Comparison of ENCODE assay signal across 17 mouse cellular contexts in the genomic region with DNA sequence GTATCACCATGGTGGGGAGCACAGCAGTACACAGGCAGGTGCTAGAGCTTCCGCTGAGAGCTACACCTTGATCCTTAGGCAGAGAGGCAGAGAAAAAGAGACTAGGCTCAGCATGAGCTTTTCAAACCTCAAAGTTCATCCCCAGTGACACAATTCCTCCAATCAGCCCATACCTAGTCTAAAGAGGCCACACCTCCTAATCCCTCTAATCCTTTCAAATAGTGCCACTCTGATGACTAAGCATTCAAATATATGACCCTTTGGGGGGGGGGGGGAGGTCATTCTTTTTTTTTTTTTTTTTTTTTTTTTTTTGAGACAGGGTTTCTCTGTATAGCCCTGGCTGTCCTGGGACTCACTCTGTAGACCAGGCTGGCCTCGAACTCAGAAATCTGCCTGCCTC.
"Had no signal": no experiment of that assay in that cellular context is flagged by ENCODE, and none has a peak within 500 bp of the region (broad histone marks: within the 10 kb centered on the region; RNA-seq: fewer than 3 reads in every experiment).

No protein-coding gene starts in this region.

- H3K36me3 ChIP-seq: liver, embryonic 15.5 days; lung, embryonic 15.5 days; midbrain, embryonic 13.5 days; midbrain, embryonic 15.5 days; neural tube, embryonic 12.5 days; stomach, embryonic 15.5 days had no signal

- H3K4me3 ChIP-seq: liver, embryonic 15.5 days; lung, embryonic 15.5 days; megakaryocyte, embryonic 14.5 days; midbrain, embryonic 13.5 days; midbrain, embryonic 15.5 days; neural tube, embryonic 12.5 days; stomach, embryonic 15.5 days had no signal

- DNase-seq: liver, postnatal 0 days; lung, adult 2 months; lung, postnatal 14 days; lung, postnatal 36 days; right cerebral cortex, postnatal 14 days; thymus, adult 18-20 months; thymus, postnatal 14 days; thymus, postnatal 36 days had no signal

- H3K9ac ChIP-seq: liver, embryonic 15.5 days; liver, postnatal 0 days; lung, embryonic 15.5 days; midbrain, embryonic 13.5 days; midbrain, embryonic 15.5 days; neural tube, embryonic 12.5 days; stomach, embryonic 15.5 days had no signal

- ATAC-seq: liver, postnatal 0 days; lung, postnatal 0 days; midbrain, embryonic 13.5 days; midbrain, embryonic 15.5 days had no signal

- H3K9me3 ChIP-seq: liver, embryonic 15.5 days; lung, embryonic 15.5 days; stomach, embryonic 15.5 days had no signal

- H3K4me1 ChIP-seq: liver, embryonic 15.5 days; lung, embryonic 15.5 days; midbrain, embryonic 13.5 days; midbrain, embryonic 15.5 days; neural tube, embryonic 12.5 days; stomach, embryonic 15.5 days had no signal

- H3K4me2 ChIP-seq: liver, embryonic 15.5 days; lung, embryonic 15.5 days; midbrain, embryonic 13.5 days; midbrain, embryonic 15.5 days; neural tube, embryonic 12.5 days; stomach, embryonic 15.5 days had no signal

- H3K27ac ChIP-seq: liver, embryonic 15.5 days; lung, embryonic 15.5 days; macrophage; midbrain, embryonic 13.5 days; midbrain, embryonic 15.5 days; neural tube, embryonic 12.5 days; stomach, embryonic 15.5 days had no signal

- H3K27me3 ChIP-seq: liver, embryonic 15.5 days; lung, embryonic 15.5 days; megakaryocyte, embryonic 14.5 days; midbrain, embryonic 13.5 days; midbrain, embryonic 15.5 days; neural tube, embryonic 12.5 days; stomach, embryonic 15.5 days had no signal
